Mouse (Mus musculus) frontal cortex, postnatal 14 days (tissue): ENCODE measurements around the gene Antxr1.

Experiments
- DNase-seq, 2 experiments: peaks; one replicate each; pipeline ENCODE4 v3.0.0; 2022; ENCODE audit warnings: low spot score in 2 of 2

Antxr1 gene

DNA sequence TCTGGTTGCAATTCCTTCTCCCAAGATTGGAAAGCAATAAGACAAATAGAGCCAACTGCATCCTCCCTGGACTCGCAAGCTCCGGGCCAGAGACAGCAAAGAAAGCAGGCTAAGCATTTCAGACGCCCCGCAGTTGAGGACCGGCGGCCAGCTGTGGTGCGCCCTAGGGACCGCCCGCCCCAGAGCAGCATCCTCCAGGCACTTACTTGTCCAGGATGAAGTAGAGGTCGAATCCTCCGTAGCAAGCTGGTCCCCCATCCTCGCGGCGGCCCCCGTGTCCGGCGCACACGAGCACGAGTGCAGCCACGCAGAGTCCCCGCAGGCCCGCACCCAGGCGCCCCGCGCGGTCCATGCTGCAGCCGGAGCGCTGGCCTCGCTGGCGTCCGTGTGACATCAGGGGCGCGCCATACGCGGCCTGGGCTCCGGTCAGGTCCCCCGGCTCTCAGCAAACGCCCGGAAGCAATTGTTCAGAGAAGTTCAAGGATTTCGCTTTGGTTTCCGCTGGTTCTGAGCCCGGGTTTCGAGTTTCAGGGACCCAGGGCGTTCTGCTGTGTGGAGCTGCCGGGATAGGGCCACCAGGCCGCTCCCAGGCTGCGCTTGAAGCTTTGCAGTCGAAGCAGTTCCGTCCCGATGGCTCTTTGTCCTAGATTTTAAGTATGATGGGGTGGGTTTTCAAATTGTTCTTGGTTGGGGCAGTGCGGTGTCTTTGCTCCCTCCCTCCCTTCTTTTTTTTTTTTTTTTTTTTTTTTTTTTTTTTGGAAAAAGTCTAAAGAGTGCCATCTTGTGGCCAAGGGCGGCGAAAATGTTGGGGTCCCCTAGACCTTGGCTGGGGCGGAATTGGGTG, at the start of gene Antxr1:
Gene Antxr1, minus strand, starts transcription at position 731 of the 844 bp plus-strand sequence.
- peak in 1 of 2 experiments; percentile 44 for DNase-seq

DNA sequence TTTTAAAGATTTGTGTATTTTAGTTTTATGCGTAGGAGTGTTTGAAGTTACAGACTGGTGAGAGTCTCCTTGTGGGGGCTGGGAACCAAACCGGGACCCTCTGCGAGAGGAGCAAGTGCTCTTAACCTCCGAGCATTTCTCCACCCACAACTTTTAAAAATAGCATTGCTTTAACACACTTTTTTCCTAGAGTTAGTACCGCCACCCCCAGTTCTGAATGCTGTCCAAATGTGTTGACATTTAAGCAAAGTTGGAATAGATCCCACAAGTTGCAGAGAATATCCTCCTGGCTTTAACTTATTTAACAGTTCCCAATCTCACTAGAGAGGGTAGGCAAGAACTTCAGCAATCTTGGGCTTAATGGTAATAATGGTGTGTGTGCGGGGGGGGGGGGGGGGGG, 49.1 kb upstream of the Antxr1 start:
- no peak for DNase-seq

DNA sequence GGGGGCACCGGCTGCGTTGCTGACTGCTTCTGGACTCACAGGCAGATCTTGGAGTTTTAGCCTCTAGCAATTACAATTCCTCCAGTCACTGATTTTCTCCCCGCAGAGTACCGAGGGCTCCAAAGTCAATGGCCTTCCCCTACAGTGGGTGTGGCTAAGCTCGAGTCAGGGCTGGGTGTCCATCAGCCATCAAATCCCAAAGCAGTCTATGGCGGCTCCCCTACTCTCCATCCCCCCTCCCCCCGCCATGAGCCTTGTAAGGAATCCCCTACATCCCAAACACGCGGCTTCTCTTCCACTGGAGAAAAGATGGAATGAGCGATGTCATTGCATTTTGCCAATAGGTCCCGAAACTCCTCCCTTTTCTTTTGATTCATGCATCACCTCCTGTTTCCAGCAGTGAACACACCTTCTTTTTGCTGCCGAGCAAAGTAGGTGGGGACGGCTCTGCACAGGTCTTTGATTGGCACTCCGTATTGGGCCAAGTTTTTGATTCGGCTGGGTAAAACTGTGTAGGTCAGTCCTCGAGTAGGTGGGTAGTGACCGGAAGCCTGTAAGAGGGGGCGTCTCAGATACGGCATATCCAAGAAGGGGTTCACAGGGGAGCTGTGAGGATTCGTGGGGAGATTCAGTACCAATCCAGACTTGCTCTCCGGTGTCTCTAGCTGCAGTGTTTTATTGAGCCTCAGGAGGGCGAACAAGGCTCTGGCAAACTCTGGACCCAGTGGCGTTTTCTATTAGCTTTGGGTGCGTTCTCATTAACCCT, 48.5 kb upstream of the Antxr1 start:
- peak in 1 of 2 experiments; percentile 18 for DNase-seq

DNA sequence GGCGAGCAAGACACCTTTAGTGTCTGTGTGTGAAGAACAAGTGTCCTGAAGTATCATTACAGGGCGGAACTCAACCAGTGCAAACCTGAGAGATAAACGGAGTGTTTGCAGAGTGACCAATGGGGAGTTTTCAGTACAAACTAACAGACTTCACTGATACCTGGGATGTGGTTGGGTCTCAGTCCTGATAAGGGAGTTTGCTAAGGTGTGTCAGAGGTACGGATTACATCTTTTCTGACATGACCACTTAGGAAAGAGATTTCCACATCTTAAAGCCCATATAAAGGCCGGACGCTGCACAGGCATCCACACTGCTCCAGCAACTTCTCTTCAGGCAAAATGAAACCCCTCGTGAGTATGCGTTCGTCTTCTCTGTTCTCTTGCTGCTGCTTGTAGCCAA, 37.4 kb upstream of the Antxr1 start, which contains the start of gene Gkn2:
Gene Gkn2, plus strand, starts transcription at position 301 of the 400 bp plus-strand sequence.
- no peak for DNase-seq

DNA sequence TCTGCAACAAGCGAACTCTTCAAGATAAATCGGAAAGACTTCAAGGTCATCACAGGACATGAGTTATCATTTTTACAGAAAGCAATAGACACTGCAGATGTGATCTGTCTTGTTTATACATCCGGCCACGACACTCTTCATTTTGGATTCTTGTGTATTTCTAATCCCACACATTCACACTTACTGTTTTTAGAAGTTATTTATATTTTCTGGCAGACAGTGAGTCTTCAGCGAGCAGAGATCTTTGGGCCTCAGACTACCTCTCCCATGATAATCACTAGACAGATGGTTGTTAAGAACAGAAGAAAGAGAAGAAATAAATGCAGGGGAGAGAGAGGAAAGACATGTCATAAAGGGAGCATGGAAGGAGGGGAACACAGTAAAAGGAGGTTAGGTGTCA, 33.6 kb upstream of the Antxr1 start:
- no peak for DNase-seq

DNA sequence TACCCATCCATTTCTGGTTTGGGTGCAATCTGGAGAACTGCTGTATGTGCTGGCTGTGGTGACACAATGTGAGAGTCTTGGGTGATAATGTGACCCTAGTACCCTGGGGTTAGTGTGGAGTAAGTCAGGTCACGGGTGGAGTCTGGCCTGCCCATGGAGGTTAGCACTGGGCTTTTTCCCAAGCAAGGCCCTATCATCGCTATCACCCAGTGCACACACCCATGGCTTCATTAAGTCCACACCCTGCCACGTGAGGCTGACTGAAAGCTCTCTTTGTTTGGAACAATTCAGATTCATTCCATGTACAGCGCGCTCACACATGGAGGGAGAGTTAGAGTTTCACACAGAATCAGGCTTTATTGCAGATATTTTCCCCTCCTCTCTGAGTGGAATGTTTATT, 18.8 kb upstream of the Antxr1 start:
- DNase-seq: no peak

DNA sequence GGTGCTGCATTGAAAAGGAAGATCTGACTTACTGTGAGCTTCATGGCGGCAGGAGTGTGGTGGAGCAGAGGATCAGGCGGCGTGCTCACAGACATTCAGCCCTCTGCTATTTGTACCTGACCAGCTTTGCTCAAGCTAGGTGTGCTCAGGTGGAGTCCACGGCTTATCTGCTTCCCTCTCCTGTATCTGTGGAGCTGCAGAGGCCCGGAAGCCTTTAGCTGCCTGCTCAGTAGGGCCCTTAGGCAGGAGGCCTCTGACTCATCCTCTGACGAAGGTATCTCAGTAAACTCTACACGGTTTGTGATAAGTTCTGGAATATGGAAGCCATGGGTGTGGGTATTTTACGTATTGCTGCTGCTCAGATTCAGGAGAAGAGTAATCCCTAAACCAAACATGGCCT, 15.2 kb upstream of the Antxr1 start, which contains the start of gene Gkn1:
Gene Gkn1, minus strand, starts transcription at position 114 of the 400 bp plus-strand sequence.
- DNase-seq: no peak

DNA sequence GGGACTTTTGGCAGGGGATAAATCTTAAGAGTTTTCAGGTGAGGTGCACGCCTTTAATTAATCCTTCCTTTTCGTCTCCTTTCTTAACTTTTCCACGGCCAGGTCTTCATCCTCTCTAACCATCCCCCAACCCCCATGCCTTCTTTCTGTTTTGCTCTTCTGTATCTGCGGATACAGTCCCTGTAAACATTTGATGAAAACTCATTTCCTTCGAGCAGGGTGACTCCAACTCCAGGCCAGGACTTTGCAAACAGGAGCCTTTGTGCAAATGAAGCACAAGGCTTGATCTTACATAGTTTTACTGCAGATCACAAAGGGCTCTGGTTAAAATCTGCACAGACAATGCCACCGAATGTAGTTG, 294 bp upstream of the Antxr1 start:
- no peak for DNase-seq

DNA sequence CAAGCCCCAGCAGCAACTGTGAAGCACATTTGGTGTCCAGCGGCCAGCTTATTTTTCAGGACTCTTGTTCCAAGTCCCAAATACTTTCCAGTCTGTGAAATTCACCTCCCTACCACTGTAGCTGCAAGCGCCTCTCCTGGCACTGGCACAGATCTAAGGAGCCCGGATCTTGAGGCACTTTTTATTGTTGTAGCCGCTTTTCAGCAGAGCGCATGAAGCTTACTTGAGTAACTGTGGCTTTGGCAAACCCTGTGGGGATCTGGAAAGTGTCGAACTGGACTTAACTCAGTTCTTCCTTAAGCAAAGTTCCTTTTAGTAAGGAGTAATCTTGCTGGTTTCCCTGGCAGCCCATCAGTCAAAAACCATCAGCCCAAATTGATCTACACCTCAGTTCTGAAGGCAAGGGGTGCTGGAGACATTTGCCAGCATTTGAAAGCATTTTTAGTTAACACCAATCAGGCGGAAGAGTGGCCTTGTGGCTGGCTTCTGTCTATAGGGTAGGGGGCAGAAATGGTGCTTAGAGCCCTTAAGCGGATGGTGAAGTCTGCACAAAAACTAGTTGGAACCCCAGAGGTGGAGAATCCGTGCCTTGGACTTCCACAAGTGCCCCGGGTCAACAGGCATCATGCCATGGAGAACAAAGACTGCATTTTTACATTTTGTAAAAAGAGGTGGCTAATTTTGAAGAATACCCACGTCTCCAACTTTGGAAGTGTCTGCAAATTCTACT, 1.1 kb downstream of the Antxr1 start:
- peak; percentile 35 to 49 for DNase-seq

DNA sequence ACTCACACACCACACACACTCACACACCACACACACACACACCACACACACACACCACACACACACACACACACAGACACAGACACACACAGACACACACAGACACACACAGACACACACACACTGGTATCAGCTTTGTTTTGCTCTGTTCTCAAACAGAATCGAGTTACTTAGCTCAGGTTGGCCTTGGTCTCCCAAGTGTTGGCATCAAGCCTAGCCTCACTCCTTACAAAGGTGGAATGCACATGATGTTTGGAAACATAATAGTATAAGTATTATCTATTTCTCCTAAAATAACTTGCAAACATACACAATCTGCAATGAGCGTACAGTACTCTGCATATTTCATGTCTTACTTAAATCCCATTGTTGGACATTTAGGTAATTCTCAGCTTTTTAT, 3.2 kb downstream of the Antxr1 start:
- DNase-seq: no peak

DNA sequence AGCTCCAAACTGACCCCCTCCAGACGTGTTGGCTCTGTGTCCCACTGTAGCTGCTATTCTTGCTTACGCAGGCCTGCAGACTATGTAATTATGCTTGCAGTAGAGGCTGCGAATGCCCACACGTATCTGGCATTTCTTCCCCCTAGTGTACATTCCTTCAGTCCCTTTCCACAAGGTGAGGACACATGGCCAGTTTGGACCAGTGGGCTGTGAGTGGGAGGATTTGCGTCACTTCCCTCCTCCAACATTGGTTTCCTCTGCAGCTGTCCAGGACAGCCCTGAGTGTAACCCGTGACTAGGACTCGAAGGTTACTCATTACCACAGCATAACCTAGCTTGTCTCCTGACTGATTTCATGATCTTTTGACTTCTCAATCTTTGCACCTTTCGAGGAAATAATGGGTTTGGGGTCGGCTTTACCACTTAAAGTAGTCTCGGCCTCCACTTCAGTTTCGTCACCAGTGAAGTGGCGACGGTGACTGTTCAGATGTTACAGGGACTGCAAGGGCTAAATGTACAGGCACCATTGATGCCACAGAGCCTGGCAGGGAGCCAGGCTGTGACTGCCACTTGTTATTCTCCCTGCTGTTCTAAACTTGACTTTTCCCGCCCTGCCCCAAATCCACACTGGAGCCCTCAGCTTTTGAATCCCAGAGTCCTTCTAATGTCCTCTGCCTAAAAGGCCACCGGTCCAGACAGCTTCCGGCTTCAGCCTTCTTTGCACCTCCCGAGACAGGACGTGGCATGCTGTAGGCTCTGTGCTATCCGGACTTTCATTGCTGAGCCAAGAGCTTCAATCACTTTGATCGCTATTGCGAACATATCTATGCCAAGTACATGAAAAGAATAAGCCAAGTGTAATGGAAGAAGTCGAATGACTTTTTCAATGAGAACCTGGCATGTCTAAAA, 7.1 kb downstream of the Antxr1 start:
- DNase-seq: no peak

DNA sequence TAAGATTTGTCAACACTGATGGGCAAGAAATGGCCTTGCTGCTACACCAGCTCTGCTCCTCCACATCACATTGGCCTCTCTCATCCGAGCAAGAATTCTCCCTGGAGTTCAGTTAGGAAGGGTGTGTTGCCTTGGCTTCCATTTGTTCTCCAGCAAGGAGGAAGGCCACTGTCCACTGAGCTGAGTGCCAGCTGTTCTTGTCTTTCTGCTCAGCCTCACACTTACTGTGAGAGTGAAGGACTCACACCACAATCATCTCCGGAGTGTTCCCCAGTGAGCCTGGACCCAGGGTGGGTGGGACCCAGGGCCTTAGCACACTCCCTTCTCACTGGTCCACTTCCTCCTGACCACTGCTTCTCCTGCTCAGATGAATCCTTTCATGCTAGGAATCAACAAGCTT, 8.7 kb downstream of the Antxr1 start:
- DNase-seq: no peak

DNA sequence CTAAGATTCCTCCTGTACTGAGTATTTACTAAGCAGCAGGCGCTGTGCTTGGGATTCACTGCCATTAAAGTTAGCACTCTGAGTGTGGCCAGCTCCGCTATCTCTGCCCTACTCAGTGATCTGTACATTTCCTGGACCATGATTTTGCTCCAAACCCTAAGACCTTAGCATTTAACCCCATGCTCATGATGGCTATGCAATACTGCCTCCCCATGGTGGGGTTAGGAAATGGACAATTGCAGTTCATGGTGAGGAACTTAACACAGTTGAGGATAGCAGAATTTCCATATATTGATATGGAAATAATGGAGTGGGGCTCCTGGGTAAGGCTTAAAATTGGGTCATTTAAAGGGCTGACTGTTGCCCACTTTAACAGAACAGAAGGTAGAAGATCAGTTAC, 12.2 kb downstream of the Antxr1 start:
- DNase-seq: no peak

DNA sequence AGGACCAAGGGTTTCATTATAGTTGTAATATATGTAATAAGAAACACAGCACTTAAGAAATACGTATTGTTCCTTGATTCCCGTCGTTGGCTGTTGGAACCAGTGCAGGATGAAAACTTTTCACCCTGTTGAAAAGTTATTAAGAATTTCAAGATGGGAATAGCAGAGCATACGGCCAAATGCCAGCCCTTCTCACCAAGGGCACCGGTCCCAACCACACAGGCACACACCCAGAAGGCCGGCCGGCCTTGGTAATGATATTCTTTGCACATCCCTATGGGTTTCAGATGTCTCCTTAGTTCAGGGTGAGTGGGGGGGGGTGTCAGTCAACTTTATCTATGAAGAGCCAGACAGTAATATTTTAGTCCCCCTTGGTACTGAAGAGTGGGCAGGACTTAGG, 17.0 kb downstream of the Antxr1 start:
- no peak for DNase-seq

DNA sequence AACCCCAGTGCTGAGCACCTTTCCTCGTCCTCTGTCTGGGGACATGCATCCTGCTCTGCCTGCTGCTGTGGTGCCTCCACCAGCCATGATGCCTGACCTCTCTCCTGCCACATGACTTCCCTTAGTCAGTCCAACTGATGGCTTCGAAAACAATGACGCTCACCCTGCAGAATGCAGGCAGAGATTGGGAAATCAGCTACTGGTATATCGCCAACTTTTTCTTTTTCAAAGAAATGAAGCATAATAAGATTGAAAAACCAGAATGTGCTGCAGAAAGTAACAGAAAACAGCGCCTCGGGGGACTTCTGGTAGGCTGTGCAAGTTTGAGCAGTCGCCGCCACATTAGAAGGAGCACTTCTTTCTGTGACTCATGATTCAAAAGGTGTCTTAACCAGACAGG, 18.7 kb downstream of the Antxr1 start:
- no peak for DNase-seq

DNA sequence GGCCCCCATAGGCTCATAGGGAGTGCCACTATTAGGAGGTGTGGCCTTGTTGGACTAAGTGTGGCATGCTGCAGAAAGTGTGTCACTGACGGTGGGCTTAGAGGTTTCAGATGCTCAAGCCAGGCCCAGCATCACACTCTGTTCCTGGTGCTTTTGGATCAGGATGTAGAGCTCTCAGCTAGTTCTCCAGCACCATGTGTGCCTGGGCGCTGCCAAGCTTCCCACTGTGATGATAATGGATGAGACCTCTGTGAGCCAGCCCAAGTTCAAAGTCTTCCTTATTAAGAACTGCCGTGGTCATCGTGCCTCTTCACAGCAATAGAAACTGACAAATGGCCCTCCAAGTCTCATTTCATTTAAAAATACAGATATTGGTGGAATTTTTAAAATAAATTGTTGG, 22.9 kb downstream of the Antxr1 start:
- DNase-seq: no peak

DNA sequence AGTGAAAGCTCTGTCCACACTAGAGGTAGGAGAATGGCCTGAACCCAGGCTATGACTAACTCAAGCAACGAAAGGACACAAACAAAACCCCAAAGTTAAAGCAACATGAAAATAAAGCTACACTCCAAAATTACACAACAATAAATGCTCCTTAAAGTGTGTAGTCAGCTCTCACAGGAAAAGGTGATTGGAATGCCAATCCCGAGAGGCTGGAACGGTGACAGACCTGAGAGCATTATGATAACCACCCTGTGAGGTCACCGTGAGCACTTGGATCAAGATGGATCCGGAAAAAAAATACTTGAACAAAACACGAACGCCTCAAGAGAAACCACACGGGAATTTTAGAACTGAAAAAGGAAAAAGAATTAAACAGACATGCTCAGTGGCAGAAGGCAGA, 31.1 kb downstream of the Antxr1 start:
- no peak for DNase-seq

DNA sequence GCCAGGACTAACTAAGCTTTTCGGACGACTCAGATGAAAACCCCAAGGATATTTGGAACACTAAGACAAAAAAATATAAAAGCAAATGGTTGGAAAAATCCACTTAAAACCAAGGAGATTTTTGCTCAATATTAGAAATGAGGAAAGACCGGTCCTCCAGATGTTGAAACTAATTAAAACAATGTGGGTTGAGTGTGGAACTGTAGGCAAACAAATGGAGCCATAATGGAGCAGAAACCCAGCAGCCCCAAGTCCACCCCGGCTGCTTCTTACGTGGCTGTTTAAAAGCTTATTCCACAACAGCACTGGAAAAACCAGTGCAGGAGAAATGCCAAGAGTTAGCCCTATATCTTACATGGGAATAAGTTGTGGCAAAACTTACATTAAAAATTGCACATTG, 32.9 kb downstream of the Antxr1 start:
- DNase-seq: no peak

DNA sequence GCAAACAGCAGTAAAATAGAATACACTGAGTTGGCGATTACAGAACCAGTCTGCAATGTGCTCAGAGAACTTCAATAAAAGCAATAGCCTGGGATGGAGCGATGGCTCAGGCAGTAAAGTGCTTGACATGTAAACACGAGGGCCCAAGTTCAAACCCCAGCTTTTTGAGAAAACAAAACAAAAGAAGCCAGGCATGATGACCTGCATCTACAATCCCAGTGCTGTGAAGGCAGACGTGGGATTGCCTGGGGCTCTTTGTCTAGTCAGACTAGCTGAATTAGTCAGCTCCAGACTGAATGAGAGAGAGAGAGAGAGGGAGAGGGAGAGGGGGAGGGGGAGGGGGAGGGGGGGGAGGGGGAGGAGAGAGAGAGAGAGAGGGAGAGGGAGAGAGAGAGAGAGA, 33.6 kb downstream of the Antxr1 start:
- DNase-seq: no peak

DNA sequence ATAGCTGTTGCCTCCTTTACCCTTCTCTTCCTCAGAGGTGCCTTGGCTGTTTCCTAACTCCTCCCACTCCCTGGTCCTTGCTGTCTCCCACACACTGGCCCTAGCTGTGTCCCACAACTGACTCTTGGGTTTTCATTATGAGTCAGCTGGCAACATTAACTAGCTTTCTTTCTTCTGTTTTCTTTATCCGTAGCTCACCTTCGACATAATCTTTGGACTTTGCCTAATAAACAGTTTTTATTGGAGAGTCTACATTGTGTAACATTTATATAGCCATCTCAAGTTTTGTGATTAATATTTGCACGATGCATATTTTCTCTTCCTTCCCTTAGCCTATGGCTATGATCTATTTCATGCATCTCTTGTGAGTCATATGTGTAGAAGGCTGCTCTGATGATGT, 40.7 kb downstream of the Antxr1 start:
- DNase-seq: no peak
